Mouse (Mus musculus) layer of hippocampus, adult 2 months (tissue): ENCODE measurements around the gene Vwc2l. TPM values are rescaled to one million over a fixed set of nuclear protein-coding genes. Genes with fewer than 3 reads are reported as not detected.

Experiments used
- DNase-seq, 2 experiments: peaks; one replicate each; pipeline ENCODE4 v3.0.0; 2022; ENCODE audit warnings: low spot score in 2 of 2
- H3K27ac ChIP-seq: fragments of 200-600 bp; 2 replicates; pipeline ENCODE4 v1.8.1; 2022
- H3K4me3 ChIP-seq: fragments of 200-600 bp; 2 replicates; pipeline ENCODE4 v1.8.1; 2022; ENCODE audit warnings: mild to moderate bottlenecking
- CTCF ChIP-seq: fragments of 200-600 bp; conservative IDR thresholded peaks from 2 replicates; pipeline ENCODE4 v1.8.1; 2022; ENCODE audit warnings: antibody characterized with exemption, mild to moderate bottlenecking, moderate library complexity
- total RNA-seq, 2 experiments: library from RNA; stranded (reverse); gene quantifications; 2 replicates each; pipeline ENCODE4 v1.2.3; 2021

The Vwc2l gene
- total RNA-seq, 2 experiments from 2014 or later = 4.6 to 4.7 TPM

- TF ChIP-seq CTCF = no peak
- no peak overlapping the region for H3K27ac ChIP-seq
- DNase-seq = no peak
- no peak overlapping the region for H3K4me3 ChIP-seq
These were observed 207.5 kb downstream of the Vwc2l start for GRCm38 (mm10) chr1:70933016-70933415.
